Mouse (Mus musculus) myocyte (in vitro differentiated cells): ENCODE measurements at regions not wholly inside any gene's neighbourhood (a gene's known extent, or its start where the extent isn't known, plus 50 kb on each side); places are given as distances from the start of the nearest gene placed in this dataset.

ENCODE experiments used
- H3K27me3 ChIP-seq: one replicate; pipeline ENCODE4 v1.6.1; 2011; ENCODE audit not compliant: control insufficient read depth, insufficient read depth, insufficient read length
- H3K36me3 ChIP-seq: one replicate; pipeline ENCODE4 v1.6.1; 2011; ENCODE audit not compliant: control insufficient read depth, insufficient read depth
- H3K4me2 ChIP-seq: one replicate; pipeline ENCODE4 v1.6.1; 2011; ENCODE audit warnings: low read depth, control low read depth
- H3K4me3 ChIP-seq: one replicate; pipeline ENCODE4 v1.5.1; 2011; ENCODE audit warnings: mild to moderate bottlenecking, control low read depth, moderate library complexity
- H3K79me2 ChIP-seq: one replicate; pipeline ENCODE4 v1.6.1; 2011; ENCODE audit not compliant: control insufficient read depth, insufficient read depth
- H3ac ChIP-seq: one replicate; pipeline ENCODE4 v1.6.1; 2011; ENCODE audit not compliant: control insufficient read depth, insufficient read length
- CEBPB ChIP-seq: IDR thresholded peaks from 2 replicates; pipeline ENCODE4 v1.6.1; 2011; ENCODE audit warnings: mild to moderate bottlenecking, moderate library complexity; ENCODE audit not compliant: poor library complexity, insufficient read depth, severe bottlenecking
- E2F4 ChIP-seq: IDR thresholded peaks from one replicate; pipeline ENCODE4 v1.6.1; 2011; ENCODE audit warnings: mild to moderate bottlenecking, control low read depth, moderate library complexity; ENCODE audit not compliant: insufficient read depth
- MAX ChIP-seq: IDR thresholded peaks from one replicate; pipeline ENCODE4 v1.6.1; 2011; ENCODE audit warnings: low read depth, mild to moderate bottlenecking, control low read depth
- MYOD1 ChIP-seq, 3 experiments: IDR thresholded peaks; one replicate each; pipeline ENCODE4 v1.6.1; 2011; ENCODE audit warnings: control low read depth in 2 of 3, low read depth in 2 of 3, mild to moderate bottlenecking in 2 of 3, moderate library complexity in 1 of 3; ENCODE audit not compliant: insufficient read length in 2 of 3, control insufficient read depth in 1 of 3
- MYOG ChIP-seq, 3 experiments: IDR thresholded peaks; one replicate each; pipeline ENCODE4 v1.6.1; 2011; ENCODE audit warnings: control low read depth in 2 of 3, low read depth in 2 of 3, mild to moderate bottlenecking in 2 of 3; ENCODE audit not compliant: insufficient read length in 2 of 3, control insufficient read depth in 1 of 3, insufficient read depth in 1 of 3
- POLR2A ChIP-seq: IDR thresholded peaks from one replicate; pipeline ENCODE4 v1.6.1; 2011; ENCODE audit warnings: low read depth, mild to moderate bottlenecking, control low read depth, moderate library complexity; ENCODE audit not compliant: insufficient read length
- POLR2AphosphoS2 ChIP-seq: IDR thresholded peaks from one replicate; pipeline ENCODE4 v1.6.1; 2011; ENCODE audit warnings: low read depth, control low read depth; ENCODE audit not compliant: insufficient read length
- REST ChIP-seq: IDR thresholded peaks from one replicate; pipeline ENCODE4 v1.6.1; 2011; ENCODE audit warnings: mild to moderate bottlenecking, control low read depth, moderate library complexity; ENCODE audit not compliant: insufficient read depth, insufficient read length
- SRF ChIP-seq: IDR thresholded peaks from one replicate; pipeline ENCODE4 v1.6.1; 2011; ENCODE audit warnings: low read depth; ENCODE audit not compliant: control insufficient read depth, insufficient read length
- TCF12 ChIP-seq: IDR thresholded peaks from one replicate; pipeline ENCODE4 v1.6.1; 2011; ENCODE audit warnings: mild to moderate bottlenecking, control low read depth; ENCODE audit not compliant: poor library complexity, insufficient read depth, severe bottlenecking
- TCF3 ChIP-seq: IDR thresholded peaks from one replicate; pipeline ENCODE4 v1.6.1; 2011; ENCODE audit warnings: low read depth, control low read depth; ENCODE audit not compliant: insufficient read length
- USF1 ChIP-seq: IDR thresholded peaks from one replicate; pipeline ENCODE4 v1.6.1; 2011; ENCODE audit warnings: low read depth, mild to moderate bottlenecking, control low read depth, moderate library complexity

GRCm38 (mm10) chr5:148820476-148820875 lies 108.6 kb downstream of the Katnal1 start:
- Histone ChIP-seq H3K79me2 (no peaks in the 10 kb centered on the region), H3K27me3 (peaks cover 14% of the 10 kb centered on the region), H3ac (no peak overlapping the region), H3K36me3 (no peaks in the 10 kb centered on the region), H3K4me3 (no peak overlapping the region), H3K4me2 (no peak overlapping the region)
- TF ChIP-seq POLR2A, result no peak
- no peak for TF ChIP-seq MYOG (IDR thresholded peaks at IDR 0.05; ENCODE audit: control insufficient read depth in 1 of 3, insufficient read depth in 1 of 3, insufficient read length in 2 of 3, low read depth in 2 of 3)
- no peak for TF ChIP-seq CEBPB
- TF ChIP-seq E2F4, result no peak
- TF ChIP-seq MYOD1 (IDR thresholded peaks at IDR 0.05; ENCODE audit: control insufficient read depth in 1 of 3, insufficient read length in 2 of 3, low read depth in 2 of 3), result no peak
- TF ChIP-seq MAX, result no peak
- TF ChIP-seq REST, result no peak
- TF ChIP-seq TCF3, result no peak
- no peak for TF ChIP-seq TCF12
- no peak for TF ChIP-seq SRF
- no peak for TF ChIP-seq POLR2AphosphoS2
- no peak for TF ChIP-seq USF1

- Histone ChIP-seq H3K4me3 (no peak overlapping the region), H3K4me2 (no peak overlapping the region), H3K79me2 (no peaks in the 10 kb centered on the region), H3K27me3 (peaks cover 14% of the 10 kb centered on the region), H3ac (no peak overlapping the region), H3K36me3 (no peaks in the 10 kb centered on the region)
- TF ChIP-seq MYOD1 (IDR thresholded peaks at IDR 0.05; ENCODE audit: control insufficient read depth in 1 of 3, insufficient read length in 2 of 3, low read depth in 2 of 3), result no peak
- no peak for TF ChIP-seq E2F4
- no peak for TF ChIP-seq TCF3
- TF ChIP-seq REST, result no peak
- TF ChIP-seq POLR2A, result no peak
- no peak for TF ChIP-seq MYOG (IDR thresholded peaks at IDR 0.05; ENCODE audit: control insufficient read depth in 1 of 3, insufficient read depth in 1 of 3, insufficient read length in 2 of 3, low read depth in 2 of 3)
- no peak for TF ChIP-seq TCF12
- TF ChIP-seq CEBPB, result no peak
- no peak for TF ChIP-seq POLR2AphosphoS2
- no peak for TF ChIP-seq SRF
- TF ChIP-seq MAX, result no peak
- TF ChIP-seq USF1, result no peak
Measured at GRCm38 (mm10) chr5:148819423-148819822, 109.7 kb downstream of the Katnal1 start.

GRCm38 (mm10) chr5:148818746-148819145 lies 110.4 kb downstream of the Katnal1 start:
- peaks cover 13% of the 10 kb centered on the region for H3K27me3 ChIP-seq
- no peak overlapping the region for H3ac ChIP-seq
- H3K4me3 ChIP-seq, result no peak overlapping the region
- no peaks in the 10 kb centered on the region for H3K79me2 ChIP-seq
- TF ChIP-seq MAX (no peak), POLR2A (no peak), SRF (peak; percentile 17), REST (no peak), USF1 (no peak)
- no peaks in the 10 kb centered on the region for H3K36me3 ChIP-seq
- no peak overlapping the region for H3K4me2 ChIP-seq

- H3K27me3 ChIP-seq, result no peaks in the 10 kb centered on the region
- H3K79me2 ChIP-seq, result no peaks in the 10 kb centered on the region
- TF ChIP-seq E2F4, result no peak
- TF ChIP-seq POLR2AphosphoS2, result no peak
- no peak for TF ChIP-seq USF1
- no peak for TF ChIP-seq MYOG (IDR thresholded peaks at IDR 0.05; ENCODE audit: control insufficient read depth in 1 of 3, insufficient read depth in 1 of 3, insufficient read length in 2 of 3, low read depth in 2 of 3)
- no peaks in the 10 kb centered on the region for H3K36me3 ChIP-seq
- no peak overlapping the region for H3K4me3 ChIP-seq
- H3K4me2 ChIP-seq, result no peak overlapping the region
- H3ac ChIP-seq, result no peak overlapping the region
Measured at GRCm38 (mm10) chr5:148812840-148813239, 116.3 kb downstream of the Katnal1 start.

- Histone ChIP-seq H3ac (no peak overlapping the region), H3K4me2 (no peak overlapping the region), H3K4me3 (no peak overlapping the region), H3K79me2 (no peaks in the 10 kb centered on the region), H3K27me3 (no peaks in the 10 kb centered on the region), H3K36me3 (no peaks in the 10 kb centered on the region)
- TF ChIP-seq MYOD1 (IDR thresholded peaks at IDR 0.05; ENCODE audit: control insufficient read depth in 1 of 3, insufficient read length in 2 of 3, low read depth in 2 of 3), result no peak
- no peak for TF ChIP-seq POLR2AphosphoS2
- no peak for TF ChIP-seq REST
- no peak for TF ChIP-seq TCF12
- no peak for TF ChIP-seq TCF3
- TF ChIP-seq POLR2A, result no peak
- no peak for TF ChIP-seq MAX
- no peak for TF ChIP-seq CEBPB
- no peak for TF ChIP-seq SRF
- no peak for TF ChIP-seq E2F4
- no peak for TF ChIP-seq MYOG (IDR thresholded peaks at IDR 0.05; ENCODE audit: control insufficient read depth in 1 of 3, insufficient read depth in 1 of 3, insufficient read length in 2 of 3, low read depth in 2 of 3)
- TF ChIP-seq USF1, result no peak
Measured at GRCm38 (mm10) chr5:148812016-148812415, 117.1 kb downstream of the Katnal1 start.
